Mouse (Mus musculus): ENCODE results near the gene Anpep.

GRCm38 (mm10) chr7:79837247-79837646 is 23.6 kb downstream of the Anpep start:
- TF ChIP-seq CTCF (IDR thresholded peaks at IDR 0.05; ENCODE audit: extremely low read depth, insufficient read length, insufficient replicate concordance, low read depth, low read length): no peak
- no peak for TF ChIP-seq POLR2A (IDR thresholded peaks at IDR 0.05; ENCODE audit: low read depth, low read length)
